Mouse (Mus musculus): ENCODE measurements around the gene Gm49673.
"Not testable (repeated sequence)": the region's sequence is repeated elsewhere in the genome, so short reads cannot be mapped to it uniquely, and the experiment has no call there.

Gm49673 gene

DNA sequence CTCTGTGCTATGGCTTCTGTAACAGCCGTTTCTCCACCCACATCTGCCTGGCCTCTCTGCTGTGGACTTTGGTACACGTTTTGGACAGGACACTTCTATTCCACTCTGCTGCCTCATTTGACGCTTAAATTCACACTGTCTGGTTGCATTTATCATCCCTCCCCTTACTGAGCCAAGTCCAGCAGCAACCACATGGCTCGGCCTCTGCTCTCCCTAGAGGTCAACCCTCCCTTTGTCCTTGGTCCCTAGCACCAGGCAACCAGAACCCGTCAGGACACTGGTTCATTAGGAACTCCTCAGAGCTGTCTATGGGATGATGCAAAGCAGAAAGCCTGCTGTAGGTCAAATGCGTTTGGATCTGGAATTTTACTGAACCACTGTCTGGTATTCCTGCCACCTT is 16.7 kb downstream of the Gm49673 start:
- not testable (repeated sequence) for DNase-seq (ENCODE audit: low read depth, low spot score)

GRCm38 (mm10) chr17:8129578-8129977 is 18.0 kb downstream of the Gm49673 start:
- DNase-seq (ENCODE audit: low read depth, low spot score) = not testable (repeated sequence)

DNA sequence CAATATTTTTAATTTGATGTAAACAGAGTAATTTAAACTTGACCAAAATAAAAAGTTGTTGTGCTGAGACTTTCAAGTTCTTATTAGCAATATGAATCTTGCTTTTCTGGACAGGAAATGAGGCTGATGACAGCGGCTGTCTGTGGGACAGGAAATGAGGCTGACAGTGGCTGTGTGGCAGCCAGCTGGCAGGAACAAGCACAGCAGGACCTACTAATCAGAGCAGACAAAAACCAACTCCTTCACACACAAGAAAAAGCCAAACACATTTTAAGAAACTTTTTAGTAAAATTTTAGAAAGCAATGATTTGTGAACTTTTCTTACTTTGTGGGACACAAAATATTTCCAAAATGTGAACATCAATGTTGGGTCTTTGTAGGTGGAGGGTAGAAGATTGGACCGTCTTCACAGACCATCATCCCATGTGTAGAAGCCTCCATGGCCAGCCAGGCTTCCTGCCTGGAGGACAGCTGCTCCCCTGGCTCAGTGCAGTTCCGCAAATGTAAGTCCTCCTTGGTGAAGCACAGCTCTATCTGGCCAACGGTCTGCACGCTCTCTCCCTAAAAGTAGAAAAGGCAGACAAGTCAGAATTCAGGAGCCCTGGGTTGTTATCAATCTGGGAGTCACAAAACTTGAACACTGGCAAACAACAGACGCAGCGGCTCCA is 19.1 kb downstream of the Gm49673 start:
- not testable (repeated sequence) for DNase-seq (ENCODE audit: low read depth, low spot score)

GRCm38 (mm10) chr17:8124586-8124985 is 23.0 kb downstream of the Gm49673 start:
- DNase-seq (ENCODE audit: low read depth, low spot score) = not testable (repeated sequence)

GRCm38 (mm10) chr17:8122974-8123373 is 24.6 kb downstream of the Gm49673 start:
- not testable (repeated sequence) for DNase-seq (ENCODE audit: low read depth, low spot score)

GRCm38 (mm10) chr17:8116928-8117327 is 30.7 kb downstream of the Gm49673 start:
- DNase-seq (ENCODE audit: low read depth, low spot score) = not testable (repeated sequence)

DNA sequence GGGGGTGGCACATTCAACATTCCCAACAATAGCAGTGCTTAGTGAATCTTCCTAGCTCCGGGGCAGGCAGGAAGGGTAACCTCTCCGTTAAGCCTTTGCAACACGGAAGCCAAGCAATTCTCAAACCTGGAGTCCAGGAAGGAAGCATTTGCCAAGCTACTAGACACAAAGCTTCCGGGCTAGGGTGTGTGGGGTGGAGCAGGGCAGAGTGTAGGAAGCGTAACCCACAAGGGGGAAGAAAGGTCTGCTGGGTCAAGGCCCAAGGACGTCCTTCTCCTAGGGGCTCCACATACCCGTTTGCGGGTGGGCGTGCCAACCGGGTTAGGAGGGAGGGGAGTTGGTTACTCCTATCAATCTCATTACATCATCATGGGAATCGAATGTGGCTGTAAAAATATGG is 31.2 kb downstream of the Gm49673 start:
- peak; percentile 2 for DNase-seq (ENCODE audit: low read depth, low spot score)

DNA sequence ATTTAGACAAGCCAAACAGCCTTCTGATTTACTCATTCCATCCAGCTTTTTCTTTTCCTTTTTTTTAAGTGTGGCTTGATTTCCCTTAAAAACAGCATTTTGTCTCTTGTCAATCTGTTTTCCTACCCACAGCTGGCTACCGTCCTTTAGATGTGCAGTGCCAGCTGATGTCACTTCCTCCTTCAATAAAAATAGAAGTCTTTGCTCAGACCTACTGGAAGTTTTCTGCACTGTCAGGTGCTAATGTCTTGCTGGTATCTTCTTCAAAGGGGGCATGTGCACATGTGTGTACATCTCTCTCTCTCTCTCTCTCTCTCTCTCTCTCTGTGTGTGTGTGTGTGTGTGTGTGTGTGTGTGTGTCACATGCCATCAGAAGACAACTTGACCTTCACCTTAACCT is 35.4 kb downstream of the Gm49673 start:
- DNase-seq (ENCODE audit: low read depth, low spot score) = not testable (repeated sequence)

- DNase-seq (ENCODE audit: low read depth, low spot score) = not testable (repeated sequence)
Observed at GRCm38 (mm10) chr17:8101297-8101609, 46.3 kb downstream of the Gm49673 start.

DNA sequence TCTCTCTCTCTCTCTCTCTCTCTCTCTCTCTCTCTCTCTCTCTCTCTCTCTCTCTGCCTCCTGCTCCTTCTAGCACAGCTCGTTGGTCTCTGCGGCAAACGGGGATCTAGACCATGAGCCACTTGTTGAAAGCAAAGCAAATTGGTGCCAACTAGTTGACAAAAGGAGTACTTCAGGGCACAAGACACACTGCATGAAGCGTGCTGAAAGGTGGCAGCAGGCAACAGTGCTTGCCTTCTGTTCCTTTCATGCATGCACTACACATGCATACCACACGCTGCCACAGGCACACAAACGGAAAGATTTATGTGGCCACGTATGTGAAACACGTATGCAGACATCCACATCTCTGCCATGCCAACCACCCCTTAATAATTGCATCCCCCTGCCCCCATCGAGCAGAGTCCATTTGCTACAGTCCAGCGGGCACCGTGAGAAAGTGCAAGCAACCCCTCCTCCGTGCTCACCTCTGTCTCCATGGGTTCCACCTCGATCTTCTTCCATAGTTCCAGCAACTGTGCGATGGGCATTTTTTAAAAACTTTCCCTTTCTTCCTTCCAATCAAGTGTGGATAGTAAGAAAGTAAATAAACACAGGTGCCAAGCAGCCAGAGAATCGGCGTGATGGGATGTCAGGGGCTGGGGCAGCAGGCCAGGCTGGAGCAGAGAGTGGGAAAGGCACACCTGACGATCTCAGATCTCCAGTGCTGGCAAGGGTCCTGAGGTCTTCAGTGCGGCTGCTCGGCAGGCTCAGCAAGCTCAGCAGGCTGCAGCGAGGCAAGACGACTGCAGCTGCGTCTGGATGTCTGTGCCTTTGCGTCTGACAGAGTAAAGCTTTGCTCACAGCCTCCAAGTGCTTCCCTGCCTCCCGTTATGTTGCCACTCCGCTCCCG is 46.9 kb downstream of the Gm49673 start:
- not testable (repeated sequence) for DNase-seq (ENCODE audit: low read depth, low spot score)

DNA sequence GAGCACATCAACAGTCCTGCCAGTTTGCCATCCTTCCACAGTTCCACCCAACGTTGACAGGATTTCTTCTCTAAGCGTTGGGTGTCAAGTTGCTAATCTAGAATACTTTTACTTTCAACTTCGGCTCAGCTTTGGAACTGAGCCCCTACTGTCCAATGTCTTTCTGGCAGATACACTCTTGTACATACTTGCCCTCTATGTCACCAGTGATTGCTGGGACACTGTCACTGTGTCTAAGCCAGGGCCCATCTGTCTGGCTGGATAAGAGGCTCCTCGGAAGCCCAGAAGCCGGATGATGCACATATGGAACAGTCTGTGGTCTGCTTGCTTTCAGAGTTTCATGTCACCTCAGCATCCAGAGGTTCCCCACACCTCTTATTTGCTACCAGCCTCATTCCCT is 51.4 kb downstream of the Gm49673 start:
- not testable (repeated sequence) for DNase-seq (ENCODE audit: low read depth, low spot score)

GRCm38 (mm10) chr17:8095653-8096052 is 51.9 kb downstream of the Gm49673 start:
- not testable (repeated sequence) for DNase-seq (ENCODE audit: low read depth, low spot score)

- not testable (repeated sequence) for DNase-seq (ENCODE audit: low read depth, low spot score)
Observed at GRCm38 (mm10) chr17:8092537-8093526, 54.8 kb downstream of the Gm49673 start.

DNA sequence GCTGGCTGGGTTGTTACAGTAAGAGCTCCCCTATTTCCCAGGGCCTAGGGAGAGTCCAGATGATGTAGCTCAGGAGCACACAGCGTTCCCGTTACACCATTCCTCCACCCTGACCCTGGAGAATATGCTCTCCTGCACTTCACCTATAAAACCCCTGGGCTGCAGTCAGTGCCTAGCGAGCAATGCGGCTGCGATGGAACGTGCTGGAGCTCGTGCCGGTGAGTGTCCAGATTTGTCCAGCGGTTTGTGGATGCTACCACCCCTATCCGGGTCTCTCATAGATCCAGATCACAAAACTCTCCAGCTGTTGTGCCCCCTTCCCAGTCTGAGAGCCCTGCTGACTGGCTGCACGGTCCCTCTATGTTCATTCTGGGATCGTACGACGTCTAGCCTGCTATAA is 56.3 kb downstream of the Gm49673 start:
- not testable (repeated sequence) for DNase-seq (ENCODE audit: low read depth, low spot score)

DNA sequence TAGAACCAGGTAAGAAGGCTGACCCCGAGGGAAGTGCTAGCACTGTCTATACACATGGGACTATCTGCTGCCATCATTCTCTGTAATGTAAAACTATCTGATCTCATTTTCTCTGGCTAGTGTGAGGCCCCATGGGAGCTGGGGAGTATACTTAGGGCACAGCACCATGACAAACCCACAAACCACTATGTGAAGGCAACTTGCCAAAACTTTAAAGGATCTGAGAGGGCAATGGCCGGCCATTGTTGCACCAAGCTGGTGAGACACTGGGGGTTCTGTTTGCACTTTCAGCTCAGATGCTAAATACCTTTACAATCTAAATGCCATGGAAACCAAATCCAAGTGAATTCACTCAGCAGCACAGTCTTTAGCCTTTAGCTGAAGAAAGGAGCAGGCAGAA is 77.7 kb downstream of the Gm49673 start:
- not testable (repeated sequence) for DNase-seq (ENCODE audit: low read depth, low spot score)

DNA sequence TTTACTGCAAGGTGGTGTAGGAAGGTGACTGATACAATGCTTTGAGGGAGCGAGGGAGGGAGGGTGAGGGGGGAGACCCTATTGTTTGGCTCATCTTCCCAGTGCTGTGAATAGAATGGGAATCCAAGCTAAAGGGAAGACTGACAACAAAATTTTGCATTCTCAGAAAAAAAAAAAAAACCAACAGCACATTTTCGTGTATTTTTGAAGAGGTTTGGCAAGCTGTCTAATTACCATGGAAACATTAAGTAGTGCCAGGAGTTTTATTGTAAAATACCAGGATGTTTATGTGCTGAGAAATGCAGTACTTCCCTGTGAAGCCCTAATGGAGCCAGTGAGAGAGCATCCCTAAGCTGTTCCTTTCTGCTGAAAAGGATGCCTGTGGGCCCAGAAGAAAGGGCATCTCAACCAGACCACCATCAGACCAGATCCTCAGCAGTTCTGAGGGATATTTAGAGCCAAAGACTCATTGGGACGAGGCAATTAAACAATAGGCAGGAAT is 90.9 kb downstream of the Gm49673 start:
- not testable (repeated sequence) for DNase-seq (ENCODE audit: low read depth, low spot score)

GRCm38 (mm10) chr17:8055919-8056589 is 91.5 kb downstream of the Gm49673 start:
- DNase-seq (ENCODE audit: low read depth, low spot score) = not testable (repeated sequence)

DNA sequence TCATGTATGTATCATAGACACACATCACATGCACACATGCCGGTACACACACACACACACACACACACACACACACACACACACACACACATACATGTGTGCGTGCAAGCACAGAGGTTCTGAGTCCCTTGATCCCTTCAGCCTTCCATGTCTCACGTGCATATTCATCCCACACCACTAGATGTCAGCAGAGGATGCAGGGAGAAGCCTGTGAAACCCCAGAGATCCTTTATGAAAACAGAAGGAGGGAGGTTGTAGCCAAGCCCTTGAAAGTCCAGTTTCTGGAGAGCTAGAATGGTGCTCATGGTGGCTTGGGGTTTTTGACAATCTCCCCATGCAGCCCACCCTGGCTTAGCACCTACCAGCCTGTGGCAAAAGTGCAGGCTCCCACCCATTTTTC is 96.3 kb downstream of the Gm49673 start:
- peak; percentile 30 for DNase-seq (ENCODE audit: low read depth, low spot score)

GRCm38 (mm10) chr17:8050218-8050617 is 97.4 kb downstream of the Gm49673 start:
- not testable (repeated sequence) for DNase-seq (ENCODE audit: low read depth, low spot score)

DNA sequence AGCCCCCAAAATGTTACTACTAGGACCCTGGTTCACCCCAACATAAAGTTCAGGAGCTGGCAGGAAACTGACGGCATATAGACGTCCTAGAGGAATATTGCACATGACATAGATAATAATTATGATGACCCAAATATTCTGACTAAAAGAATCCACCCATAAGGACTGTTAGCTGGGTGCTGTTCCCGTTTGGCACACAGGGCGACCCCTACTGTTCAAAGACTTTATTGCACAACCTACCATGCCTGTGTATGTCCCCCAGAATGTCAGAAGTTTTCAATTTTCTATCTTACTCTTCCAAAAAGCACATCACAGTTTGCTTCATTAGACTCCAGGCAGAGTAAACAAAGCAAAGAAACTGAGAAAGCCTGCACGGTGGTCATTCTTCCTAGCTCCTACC is 101.4 kb downstream of the Gm49673 start:
- not testable (repeated sequence) for DNase-seq (ENCODE audit: low read depth, low spot score)

- not testable (repeated sequence) for DNase-seq (ENCODE audit: low read depth, low spot score)
Observed at GRCm38 (mm10) chr17:8041197-8041596, 106.4 kb downstream of the Gm49673 start.
